Comparison of ENCODE assay signal across 12 mouse cellular contexts in genomic region chr2:28287210-28287860, GRCm38 (mm10).
DNase-seq lines count a peak whose midpoint lies in the region; ATAC-seq and TF ChIP-seq lines count a peak whose summit lies in the region.
"Had no signal": no experiment of that assay in that cellular context is flagged by ENCODE, and none has a peak within 500 bp of the region (broad histone marks: within the 10 kb centered on the region; RNA-seq: fewer than 3 reads in every experiment).

No protein-coding gene starts in this region.

- H3K27ac ChIP-seq in hindbrain, embryonic 12.5 days: 0 out of 2 replicates have a peak overlapping the region, but pooled peaks have one; percentile 14
- H3K27ac ChIP-seq in hindbrain, embryonic 10.5 days: no peak overlapping the region
- no peak overlapping the region for H3K27ac ChIP-seq in stomach, postnatal 0 days (replicated peaks)

- TF ChIP-seq CTCF in stomach, postnatal 0 days (IDR thresholded peaks at IDR 0.05; ENCODE audit: low read depth): peak; percentile 48

- no peak overlapping the region for H3K4me2 ChIP-seq in hindbrain, embryonic 12.5 days (replicated peaks)
- no peak overlapping the region for H3K4me2 ChIP-seq in stomach, postnatal 0 days (replicated peaks; ENCODE audit: low read depth)
- H3K4me2 ChIP-seq: liver, embryonic 11.5 days had no signal

- no peaks in the 10 kb centered on the region for H3K36me3 ChIP-seq in hindbrain, embryonic 12.5 days
- no peaks in the 10 kb centered on the region for H3K36me3 ChIP-seq in hindbrain, embryonic 10.5 days
- no peaks in the 10 kb centered on the region for H3K36me3 ChIP-seq in stomach, postnatal 0 days (ENCODE audit: control insufficient read depth, insufficient read depth, low read length)

- DNase-seq in hindbrain, embryonic 10.5 days (ENCODE audit: low spot score): no peak
- DNase-seq in testis, postnatal 10 days (ENCODE audit: low spot score): peak; percentile 44
- no peak for DNase-seq in testis, postnatal 14 days (ENCODE audit: low spot score)
- peak; percentile 54 to 69 for DNase-seq in kidney, postnatal 4 days
- DNase-seq in stomach, postnatal 0 days (ENCODE audit: low spot score): peak; percentile 27
- no peak for DNase-seq in cerebellum, adult 11-12 months
- DNase-seq: cerebellum, postnatal 14 days; gastrocnemius, postnatal 36 days; heart, postnatal 14 days had no signal

- TF ChIP-seq EP300 in stomach, postnatal 0 days (optimal IDR thresholded peaks at IDR 0.05): no peak

- peaks cover 15% of the 10 kb centered on the region for H3K4me1 ChIP-seq in hindbrain, embryonic 12.5 days
- H3K4me1 ChIP-seq in hindbrain, embryonic 10.5 days (replicated peaks): peaks cover 15% of the 10 kb centered on the region
- H3K4me1 ChIP-seq in stomach, postnatal 0 days (replicated peaks; ENCODE audit: control insufficient read depth, insufficient read depth): no peaks in the 10 kb centered on the region

- no peaks in the 10 kb centered on the region; the same call in 1 of the 2 replicates for H3K27me3 ChIP-seq in hindbrain, embryonic 12.5 days
- H3K27me3 ChIP-seq in hindbrain, embryonic 10.5 days (ENCODE audit: insufficient read depth, poor library complexity, severe bottlenecking): no peaks in the 10 kb centered on the region
- no peaks in the 10 kb centered on the region for H3K27me3 ChIP-seq in stomach, postnatal 0 days (ENCODE audit: control insufficient read depth, insufficient read depth, low read length)

- H3K9me3 ChIP-seq in hindbrain, embryonic 12.5 days (replicated peaks): no peaks in the 10 kb centered on the region
- no peaks in the 10 kb centered on the region for H3K9me3 ChIP-seq in hindbrain, embryonic 10.5 days
- H3K9me3 ChIP-seq in stomach, postnatal 0 days (ENCODE audit: control insufficient read depth, low read length): no peaks in the 10 kb centered on the region

- no peak overlapping the region for H3K4me3 ChIP-seq in hindbrain, embryonic 12.5 days
- no peak overlapping the region for H3K4me3 ChIP-seq in hindbrain, embryonic 10.5 days
- no peak overlapping the region for H3K4me3 ChIP-seq in stomach, postnatal 0 days (ENCODE audit: low read depth, low read length)

- WGBS in hindbrain, embryonic 12.5 days: 47% methylated on average over 10 of the region's 10 CpGs
- WGBS in hindbrain, embryonic 10.5 days: 66% methylated on average over 10 of the region's 10 CpGs
- 19% methylated on average over 10 of the region's 10 CpGs for whole genome bisulfite sequencing in stomach, postnatal 0 days

- ATAC-seq in hindbrain, embryonic 12.5 days (ENCODE audit: low FRiP score): 0 out of 2 replicates have a peak, but pooled peaks have one; percentile 40
- peak; percentile 55; the same call in 1 of the 2 replicates for ATAC-seq in stomach, postnatal 0 days (ENCODE audit: low FRiP score, low TSS enrichment)
- no peak for ATAC-seq in CD4-positive, CD25-positive, alpha-beta regulatory T cell, adult 4 months

- H3K9ac ChIP-seq in hindbrain, embryonic 12.5 days: no peak overlapping the region
- H3K9ac ChIP-seq in stomach, postnatal 0 days (ENCODE audit: low read length): no peak overlapping the region

Comparison
In these comparisons a context has a peak if more than half of its experiments do, and no peak if none do; other contexts are left out.
1. DNase-seq: peak in testis, postnatal 10 days (single experiment), kidney, postnatal 4 days (2 of 2) and stomach, postnatal 0 days (single experiment); none in hindbrain, embryonic 10.5 days (single experiment), testis, postnatal 14 days (single experiment) and cerebellum, adult 11-12 months (single experiment).